Mouse (Mus musculus) E14TG2a.4 (cell line): Measurements from ENCODE around the gene Gm4302.
"Not testable (repeated sequence)": the region's sequence is repeated elsewhere in the genome, so short reads cannot be mapped to it uniquely, and the experiment has no call there.

Source experiments
- CTCF ChIP-seq: conservative IDR thresholded peaks from 2 replicates; pipeline ENCODE4 v1.5.1; 2014; ENCODE audit warnings: low read length
- NANOG ChIP-seq: IDR thresholded peaks from 2 replicates; pipeline ENCODE4 v1.6.1; 2014; ENCODE audit warnings: borderline replicate concordance, low read length, mixed read lengths
- POU5F1 ChIP-seq: IDR thresholded peaks from 2 replicates; pipeline ENCODE4 v1.6.1; 2014; ENCODE audit warnings: low read length, borderline replicate concordance

DNA sequence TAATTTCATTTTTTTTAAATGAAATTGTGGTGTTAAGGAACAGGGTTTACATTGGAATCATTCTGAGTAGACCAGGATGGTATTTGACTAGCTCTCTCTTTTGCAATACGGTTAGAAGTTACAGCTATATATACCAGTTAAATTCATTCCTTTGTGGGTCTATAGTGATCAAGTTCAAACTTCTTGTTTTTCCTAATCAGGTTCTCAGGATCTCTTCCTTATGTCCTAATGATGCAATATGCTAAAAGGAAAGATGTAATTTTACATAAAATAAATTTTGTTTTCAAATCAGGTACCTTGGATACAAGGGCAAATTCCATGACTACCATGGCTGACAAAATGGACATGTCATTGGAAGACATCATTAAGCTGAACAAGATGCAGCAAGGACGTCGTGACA lies 10.2 kb downstream of the Gm4302 start, which contains the start of gene Gm4305:
- TF ChIP-seq CTCF, POU5F1, NANOG: not testable (repeated sequence)
